Mouse (Mus musculus): ENCODE measurements around the gene Os9. TPM values are rescaled to one million over a fixed set of nuclear protein-coding genes. Genes with fewer than 3 reads are reported as not detected.
"Not testable (repeated sequence)": the region's sequence is repeated elsewhere in the genome, so short reads cannot be mapped to it uniquely, and the experiment has no call there.

Os9 gene
- total and polyA plus RNA-seq, 2 experiments from 2014 or later: 114 to 126 TPM

GRCm38 (mm10) chr10:127165654-127166403, 44.9 kb upstream of the Os9 start:
- Histone ChIP-seq H3K36me3 (ENCODE audit: insufficient read depth, low read length) (peaks cover 8% of the 10 kb centered on the region; the same call in 1 of the 2 replicates), H3K9me3 (ENCODE audit: low read length) (no peaks in the 10 kb centered on the region), H3K4me2 (ENCODE audit: low read depth, low read length, poor library complexity, severe bottlenecking) (peak overlapping the region; percentile 77), H3K4me3 (ENCODE audit: low read depth, low read length) (peak overlapping the region; percentile 92), H3K27me3 (ENCODE audit: insufficient read depth, low read length) (0 out of 2 replicates have a peak, but pooled peaks cover 6% of the 10 kb centered on the region), H3K4me1 (ENCODE audit: insufficient read depth, low read length) (peaks cover 8% of the 10 kb centered on the region; the same call in 1 of the 2 replicates), H3K27ac (ENCODE audit: low read depth, low read length) (peak overlapping the region; percentile 95), H3K9ac (replicated peaks; ENCODE audit: low read length, poor library complexity, severe bottlenecking) (peak overlapping the region; percentile 96)
- WGBS: under 1% methylated on average over 43 of the region's 56 CpGs
- ATAC-seq (ENCODE audit: low FRiP score) (peak; percentile 61), DNase-seq (ENCODE audit: low spot score) (peak; percentile 74)
- TF ChIP-seq CTCF (IDR thresholded peaks at IDR 0.05): 0 out of 2 replicates have a peak, but pooled peaks have one; percentile 34

GRCm38 (mm10) chr10:127165354-127165653, 44.4 kb upstream of the Os9 start:
- peaks cover 8% of the 10 kb centered on the region; the same call in 1 of the 2 replicates for H3K4me1 ChIP-seq (ENCODE audit: insufficient read depth, low read length)
- H3K27me3 ChIP-seq (ENCODE audit: insufficient read depth, low read length): 0 out of 2 replicates have a peak, but pooled peaks cover 5% of the 10 kb centered on the region
- no peaks in the 10 kb centered on the region for H3K9me3 ChIP-seq (ENCODE audit: low read length)
- H3K36me3 ChIP-seq (ENCODE audit: insufficient read depth, low read length): 0 out of 2 replicates have a peak, but pooled peaks cover 5% of the 10 kb centered on the region
- no peak for TF ChIP-seq CTCF (IDR thresholded peaks at IDR 0.05)
- peak overlapping the region; percentile 77 for H3K4me2 ChIP-seq (ENCODE audit: low read depth, low read length, poor library complexity, severe bottlenecking)
- no peak for DNase-seq (ENCODE audit: low spot score)
- peak overlapping the region; percentile 96 for H3K9ac ChIP-seq (replicated peaks; ENCODE audit: low read length, poor library complexity, severe bottlenecking)
- peak overlapping the region; percentile 95 for H3K27ac ChIP-seq (ENCODE audit: low read depth, low read length)
- peak; percentile 48 for ATAC-seq (ENCODE audit: low FRiP score)
- peak overlapping the region; percentile 92 for H3K4me3 ChIP-seq (ENCODE audit: low read depth, low read length)
- 0% methylated on average over 23 of the region's 42 CpGs for WGBS

DNA sequence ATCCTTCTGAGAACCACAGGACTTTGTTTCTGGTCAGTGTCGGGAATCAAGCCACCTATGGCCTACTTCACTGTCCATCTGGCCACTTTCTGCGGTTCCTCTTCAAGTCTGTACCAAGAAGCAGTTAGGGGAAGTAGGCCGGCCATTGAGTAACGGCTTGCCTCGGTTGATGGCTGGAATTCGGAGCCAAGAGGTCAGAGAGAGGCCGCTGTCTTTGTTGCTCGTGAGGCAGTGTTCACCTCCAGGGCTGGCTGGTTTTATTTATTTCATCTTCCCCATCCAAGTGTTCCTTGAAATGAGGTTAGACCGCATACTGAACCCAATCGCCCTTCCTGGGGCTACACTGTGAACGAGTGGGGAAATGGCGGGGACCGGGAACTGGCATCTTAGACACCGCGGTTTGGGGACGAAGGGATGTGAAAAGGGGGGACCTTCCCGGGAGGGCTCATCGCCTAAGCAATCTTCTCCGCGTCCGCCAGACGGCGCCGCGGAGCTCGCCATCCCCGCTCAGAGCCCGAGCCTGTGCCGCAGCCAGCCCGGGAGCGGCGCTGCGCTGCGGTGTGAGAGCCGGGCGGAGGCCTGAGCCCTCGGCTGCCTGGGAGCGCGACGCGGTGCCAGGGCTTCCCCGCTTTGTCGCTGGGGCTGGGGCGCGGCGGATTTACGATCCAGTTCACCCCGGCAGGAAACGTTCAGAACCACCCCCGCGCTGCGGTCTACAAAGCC, 43.9 kb upstream of the Os9 start, which contains the start of gene B4galnt1:
Gene B4galnt1 (plus strand): TSS at position 595 of the 723 bp plus-strand sequence.
- 2% methylated on average over 52 of the region's 52 CpGs for WGBS
- Histone ChIP-seq H3K27ac (ENCODE audit: low read depth, low read length) (peak within 1 kb of the TSS; percentile 95), H3K9ac (replicated peaks; ENCODE audit: low read length, poor library complexity, severe bottlenecking) (peak within 1 kb of the TSS; percentile 96), H3K36me3 (ENCODE audit: insufficient read depth, low read length) (0 out of 2 replicates have a peak, but pooled peaks cover 5% of the 10 kb centered on the region), H3K4me1 (ENCODE audit: insufficient read depth, low read length) (peaks cover 4% of the 10 kb centered on the region; the same call in 1 of the 2 replicates), H3K9me3 (ENCODE audit: low read length) (no peaks in the 10 kb centered on the region), H3K4me2 (ENCODE audit: low read depth, low read length, poor library complexity, severe bottlenecking) (peak within 1 kb of the TSS; percentile 77), H3K4me3 (ENCODE audit: low read depth, low read length) (peak within 1 kb of the TSS; percentile 92), H3K27me3 (ENCODE audit: insufficient read depth, low read length) (0 out of 2 replicates have a peak, but pooled peaks cover 3% of the 10 kb centered on the region)
- DNase-seq (ENCODE audit: low spot score) (peak; percentile 90), ATAC-seq (ENCODE audit: low FRiP score) (peak; percentile 85)
- TF ChIP-seq CTCF (IDR thresholded peaks at IDR 0.05): peak; percentile 90

DNA sequence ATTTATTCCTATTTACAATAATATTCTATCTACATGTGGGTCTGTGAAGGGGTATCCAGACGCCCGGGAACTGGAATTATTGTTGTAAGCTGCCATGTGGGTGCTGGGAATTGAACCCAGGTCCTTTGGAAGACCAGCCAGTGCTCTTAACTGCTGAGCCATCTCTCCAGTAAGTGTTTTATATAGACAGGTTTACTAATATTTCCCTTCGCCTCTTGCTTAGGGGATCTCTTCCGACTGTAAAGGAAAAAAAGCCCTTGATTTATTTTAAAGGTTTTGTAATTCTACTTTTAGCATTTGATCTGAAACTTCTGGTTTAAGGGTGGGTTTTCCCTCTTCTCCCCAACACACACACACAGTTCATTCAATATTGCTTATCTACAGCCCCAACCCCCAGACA, 43.3 kb upstream of the Os9 start:
- peak overlapping the region; percentile 92 for H3K4me3 ChIP-seq (ENCODE audit: low read depth, low read length)
- TF ChIP-seq CTCF (IDR thresholded peaks at IDR 0.05): no peak
- H3K36me3 ChIP-seq (ENCODE audit: insufficient read depth, low read length): 0 out of 2 replicates have a peak, but pooled peaks cover 5% of the 10 kb centered on the region
- no peaks in the 10 kb centered on the region for H3K9me3 ChIP-seq (ENCODE audit: low read length)
- ATAC-seq (ENCODE audit: low FRiP score) (no peak), DNase-seq (ENCODE audit: low spot score) (no peak)
- peak overlapping the region; percentile 77 for H3K4me2 ChIP-seq (ENCODE audit: low read depth, low read length, poor library complexity, severe bottlenecking)
- H3K9ac ChIP-seq (replicated peaks; ENCODE audit: low read length, poor library complexity, severe bottlenecking): 0 out of 2 replicates have a peak overlapping the region, but pooled peaks have one; percentile 96
- H3K4me1 ChIP-seq (ENCODE audit: insufficient read depth, low read length): peaks cover 4% of the 10 kb centered on the region; the same call in 1 of the 2 replicates
- peak overlapping the region; percentile 95 for H3K27ac ChIP-seq (ENCODE audit: low read depth, low read length)
- WGBS: 92% methylated on average over 4 of the region's 4 CpGs
- no peaks in the 10 kb centered on the region for H3K27me3 ChIP-seq (ENCODE audit: insufficient read depth, low read length)

DNA sequence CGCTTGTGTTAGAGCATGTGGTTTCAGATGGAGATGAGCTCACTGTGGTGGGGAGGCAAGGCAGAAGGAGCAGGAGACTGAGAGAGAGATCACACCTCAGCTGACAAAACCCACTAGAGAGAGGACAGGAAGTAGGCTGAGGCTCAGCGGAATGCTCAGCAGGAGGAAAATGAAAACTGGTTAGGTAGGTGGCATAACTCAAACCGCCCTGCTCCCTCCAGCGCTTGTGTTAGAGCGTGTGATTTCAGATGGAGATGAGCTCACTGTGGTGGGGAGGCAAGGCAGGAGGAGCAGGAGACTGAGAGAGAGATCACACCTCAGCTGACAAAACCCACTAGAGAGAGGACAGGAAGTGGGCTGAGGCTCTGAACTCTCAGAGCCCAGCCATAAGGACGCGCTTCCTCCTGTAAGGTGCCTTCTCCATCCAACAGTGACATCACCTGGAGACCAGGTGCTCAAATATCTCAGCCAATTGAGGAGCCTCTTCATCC, 41.9 kb upstream of the Os9 start:
- WGBS: 58% methylated on average over 7 of the region's 7 CpGs
- DNase-seq (ENCODE audit: low spot score); H3K27ac ChIP-seq (ENCODE audit: low read depth, low read length); H3K9ac ChIP-seq (replicated peaks; ENCODE audit: low read length, poor library complexity, severe bottlenecking); ATAC-seq (ENCODE audit: low FRiP score); H3K9me3 ChIP-seq (ENCODE audit: low read length); H3K36me3 ChIP-seq (ENCODE audit: insufficient read depth, low read length); H3K27me3 ChIP-seq (ENCODE audit: insufficient read depth, low read length); H3K4me2 ChIP-seq (ENCODE audit: low read depth, low read length, poor library complexity, severe bottlenecking); H3K4me1 ChIP-seq (ENCODE audit: insufficient read depth, low read length); H3K4me3 ChIP-seq (ENCODE audit: low read depth, low read length): not testable (repeated sequence)
